ENCODE assay signal across 24 mouse cellular contexts in genomic region chr5:114661029-114661428, GRCm38 (mm10). TPM values are rescaled to one million over a fixed set of nuclear protein-coding genes. Genes with fewer than 3 reads are reported as not detected.
DNase-seq lines count a peak whose midpoint lies in the region; ATAC-seq and TF ChIP-seq lines count a peak whose summit lies in the region.
"Had no signal": no experiment of that assay in that cellular context is flagged by ENCODE, and none has a peak within 500 bp of the region (broad histone marks: within the 10 kb centered on the region; RNA-seq: fewer than 3 reads in every experiment).

No protein-coding gene starts in this region.

- no peak for TF ChIP-seq CTCF in liver, postnatal 0 days (IDR thresholded peaks at IDR 0.05; ENCODE audit: low read depth)

- no peak for DNase-seq in liver, postnatal 0 days
- no peak for DNase-seq in liver, embryonic 11.5 days (ENCODE audit: low spot score)
- DNase-seq in brain, adult 2 months (ENCODE audit: low read depth, low spot score) = peak; percentile 35
- DNase-seq in frontal cortex, postnatal 10 days (ENCODE audit: low spot score in 2 of 2) = no peak
- no peak for DNase-seq in layer of hippocampus, adult 9-10 months (ENCODE audit: low spot score)
- DNase-seq: adrenal gland, postnatal 10 days; cerebellum, adult 9-10 months; heart, postnatal 14 days; layer of hippocampus, postnatal 36 days; right cerebral cortex, postnatal 14 days had no signal

- no peaks in the 10 kb centered on the region for H3K36me3 ChIP-seq in liver, postnatal 0 days (replicated peaks; ENCODE audit: insufficient read depth, low read length)
- H3K36me3 ChIP-seq in liver, embryonic 11.5 days (ENCODE audit: control insufficient read depth, insufficient read depth, low read length) = no peaks in the 10 kb centered on the region
- no peaks in the 10 kb centered on the region for H3K36me3 ChIP-seq in megakaryocyte, embryonic 14.5 days (replicated peaks; ENCODE audit: low read length)
- no peaks in the 10 kb centered on the region for H3K36me3 ChIP-seq in heart, embryonic 12.5 days
- H3K36me3 ChIP-seq: embryonic facial prominence, embryonic 12.5 days; hindbrain, embryonic 15.5 days; limb, embryonic 15.5 days; lung, embryonic 15.5 days; midbrain, embryonic 15.5 days; neural tube, embryonic 15.5 days; stomach, embryonic 15.5 days had no signal

- ATAC-seq in liver, postnatal 0 days = peak; percentile 49; the same call in 1 of the 2 replicates
- no peak for ATAC-seq in liver, embryonic 11.5 days (replicated peaks; ENCODE audit: low FRiP score)
- no peak for ATAC-seq in heart, embryonic 12.5 days (ENCODE audit: insufficient number of reproducible peaks, low FRiP score)
- ATAC-seq: activated CD4-positive, CD25-positive, alpha-beta regulatory T cell, adult 4 months; forebrain, embryonic 14.5 days; intestine, embryonic 16.5 days; midbrain, embryonic 15.5 days had no signal

- H3K4me3 ChIP-seq in liver, postnatal 0 days (ENCODE audit: low read depth, low read length) = no peak overlapping the region
- no peak overlapping the region for H3K4me3 ChIP-seq in liver, embryonic 11.5 days (ENCODE audit: low read depth, low read length)
- H3K4me3 ChIP-seq in megakaryocyte, embryonic 14.5 days (replicated peaks) = peak overlapping the region; percentile 51
- H3K4me3 ChIP-seq in heart, embryonic 12.5 days = no peak overlapping the region
- H3K4me3 ChIP-seq: embryonic facial prominence, embryonic 12.5 days; erythroblast, embryonic 14.5 days; hindbrain, embryonic 15.5 days; limb, embryonic 15.5 days; lung, embryonic 15.5 days; midbrain, embryonic 15.5 days; neural tube, embryonic 15.5 days; stomach, embryonic 15.5 days had no signal

- no peak overlapping the region; the same call in 1 of the 2 replicates for H3K27ac ChIP-seq in liver, postnatal 0 days (ENCODE audit: low read depth)
- H3K27ac ChIP-seq in liver, embryonic 11.5 days (ENCODE audit: low read depth, low read length) = no peak overlapping the region
- no peak overlapping the region for H3K27ac ChIP-seq in heart, embryonic 12.5 days (ENCODE audit: poor library complexity, severe bottlenecking)
- H3K27ac ChIP-seq: embryonic facial prominence, embryonic 12.5 days; hindbrain, embryonic 15.5 days; limb, embryonic 15.5 days; lung, embryonic 15.5 days; midbrain, embryonic 15.5 days; neural tube, embryonic 15.5 days; stomach, embryonic 15.5 days had no signal

- no peaks in the 10 kb centered on the region for H3K4me1 ChIP-seq in liver, postnatal 0 days (ENCODE audit: insufficient read depth)
- no peaks in the 10 kb centered on the region for H3K4me1 ChIP-seq in liver, embryonic 11.5 days (replicated peaks; ENCODE audit: control insufficient read depth, insufficient read depth, low read length)
- peaks cover 48% of the 10 kb centered on the region for H3K4me1 ChIP-seq in megakaryocyte, embryonic 14.5 days
- peaks cover 11% of the 10 kb centered on the region; the same call in 1 of the 2 replicates for H3K4me1 ChIP-seq in heart, embryonic 12.5 days (replicated peaks)

- no peak for TF ChIP-seq EP300 in liver, postnatal 0 days (IDR thresholded peaks at IDR 0.05; ENCODE audit: low read depth)

- WGBS in liver, postnatal 0 days (ENCODE audit: insufficient replicate concordance) = 25% methylated on average over 6 of the region's 6 CpGs
- 44% methylated on average over 6 of the region's 6 CpGs for WGBS in liver, embryonic 11.5 days
- 59% methylated on average over 6 of the region's 6 CpGs for WGBS in heart, embryonic 12.5 days

- H3K9me3 ChIP-seq in liver, postnatal 0 days (ENCODE audit: low read length) = no peaks in the 10 kb centered on the region
- H3K9me3 ChIP-seq in liver, embryonic 11.5 days (ENCODE audit: control insufficient read depth, low read length) = no peaks in the 10 kb centered on the region
- H3K9me3 ChIP-seq in megakaryocyte, embryonic 14.5 days = peaks cover 4% of the 10 kb centered on the region
- no peaks in the 10 kb centered on the region for H3K9me3 ChIP-seq in heart, embryonic 12.5 days (replicated peaks)
- H3K9me3 ChIP-seq: embryonic facial prominence, embryonic 12.5 days; hindbrain, embryonic 15.5 days; limb, embryonic 15.5 days; lung, embryonic 15.5 days; midbrain, embryonic 15.5 days; neural tube, embryonic 15.5 days; stomach, embryonic 15.5 days had no signal

- H3K9ac ChIP-seq in liver, postnatal 0 days (replicated peaks) = no peak overlapping the region
- no peak overlapping the region for H3K9ac ChIP-seq in liver, embryonic 11.5 days (ENCODE audit: low read depth, low read length)
- H3K9ac ChIP-seq in heart, embryonic 12.5 days = no peak overlapping the region
- H3K9ac ChIP-seq: embryonic facial prominence, embryonic 12.5 days; hindbrain, embryonic 15.5 days; limb, embryonic 15.5 days; lung, embryonic 15.5 days; midbrain, embryonic 15.5 days; neural tube, embryonic 15.5 days; stomach, embryonic 15.5 days had no signal

- peaks cover 35% of the 10 kb centered on the region for H3K27me3 ChIP-seq in liver, postnatal 0 days (ENCODE audit: insufficient read depth, low read length)
- peaks cover 44% of the 10 kb centered on the region for H3K27me3 ChIP-seq in liver, embryonic 11.5 days (replicated peaks; ENCODE audit: control insufficient read depth, insufficient read depth, low read length)
- H3K27me3 ChIP-seq in megakaryocyte, embryonic 14.5 days (replicated peaks) = peaks cover 57% of the 10 kb centered on the region
- H3K27me3 ChIP-seq in heart, embryonic 12.5 days (replicated peaks) = peaks cover 51% of the 10 kb centered on the region

- H3K4me2 ChIP-seq in liver, postnatal 0 days (ENCODE audit: low read depth, low read length) = no peak overlapping the region
- no peak overlapping the region for H3K4me2 ChIP-seq in liver, embryonic 11.5 days
- H3K4me2 ChIP-seq in heart, embryonic 12.5 days = no peak overlapping the region
- H3K4me2 ChIP-seq: embryonic facial prominence, embryonic 12.5 days; heart, embryonic 11.5 days; hindbrain, embryonic 15.5 days; limb, embryonic 15.5 days; lung, embryonic 15.5 days; midbrain, embryonic 15.5 days; neural tube, embryonic 15.5 days; stomach, embryonic 15.5 days had no signal

RNA-seq across cellular contexts. Expression of gene Trpv4, which starts 2.8 kb away (rescaled TPM):
- polyA plus RNA-seq in liver, postnatal 0 days (2015; fragmentation: Nextera tagmentation; extraction: Ambion mirVana) = 0.32 and 0.38 TPM in 2 replicates
- 0.56 and 0.78 TPM in 2 replicates for polyA plus RNA-seq in liver, embryonic 11.5 days (2014; fragmentation: Nextera tagmentation; extraction: Ambion mirVana)
- 1.5 and 2.1 TPM in 2 replicates for polyA plus RNA-seq in megakaryocyte, embryonic 14.5 days (2012; ENCODE audit: insufficient read depth, low replicate concordance)
- polyA plus RNA-seq in heart, embryonic 12.5 days (2016; fragmentation: Nextera tagmentation; extraction: Ambion mirVana) = 0.95 and 0.96 TPM in 2 replicates

RNA-seq across cellular contexts. Expression of gene Gltp, which starts 29.8 kb away (rescaled TPM):
- 23.1 and 23.8 TPM in 2 replicates for polyA plus RNA-seq in liver, postnatal 0 days (2015; fragmentation: Nextera tagmentation; extraction: Ambion mirVana)
- 51.3 and 53.4 TPM in 2 replicates for polyA plus RNA-seq in liver, embryonic 11.5 days (2014; fragmentation: Nextera tagmentation; extraction: Ambion mirVana)
- polyA plus RNA-seq in megakaryocyte, embryonic 14.5 days (2012; ENCODE audit: insufficient read depth, low replicate concordance) = 38.6 and 56.2 TPM in 2 replicates
- 55.3 and 56.5 TPM in 2 replicates for polyA plus RNA-seq in heart, embryonic 12.5 days (2016; fragmentation: Nextera tagmentation; extraction: Ambion mirVana)

RNA-seq across cellular contexts. Expression of gene Tchp, which starts 46.5 kb away (rescaled TPM):
- polyA plus RNA-seq in liver, postnatal 0 days (2015; fragmentation: Nextera tagmentation; extraction: Ambion mirVana) = 1.9 and 2.4 TPM in 2 replicates
- polyA plus RNA-seq in liver, embryonic 11.5 days (2014; fragmentation: Nextera tagmentation; extraction: Ambion mirVana) = 7.9 and 11.4 TPM in 2 replicates
- polyA plus RNA-seq in megakaryocyte, embryonic 14.5 days (2012; ENCODE audit: insufficient read depth, low replicate concordance) = 7.0 and 10.0 TPM in 2 replicates
- 9.1 and 9.4 TPM in 2 replicates for polyA plus RNA-seq in heart, embryonic 12.5 days (2016; fragmentation: Nextera tagmentation; extraction: Ambion mirVana)
